Mouse (Mus musculus) E14TG2a.4 (cell line): ENCODE data around the gene Poln.

Experiments
- CTCF ChIP-seq: conservative IDR thresholded peaks from 2 replicates; pipeline ENCODE4 v1.5.1; 2014; ENCODE audit warnings: low read length
- NANOG ChIP-seq: IDR thresholded peaks from 2 replicates; pipeline ENCODE4 v1.6.1; 2014; ENCODE audit warnings: borderline replicate concordance, low read length, mixed read lengths

- TF ChIP-seq CTCF (peak; percentile 97), NANOG (no peak)
Measured at GRCm38 (mm10) chr5:34210279-34210678, 41.0 kb upstream of the Poln start.
